Mouse (Mus musculus) forebrain, embryonic 12.5 days (tissue): Measurements from ENCODE around the gene Gipc3. TPM values are rescaled to one million over a fixed set of nuclear protein-coding genes. Genes with fewer than 3 reads are reported as not detected.

ENCODE experiments used
- ATAC-seq: fragments of 200-750 bp; cut with Nextera tagmentation; 2 replicates; pipeline ENCODE4 v1.8.0; 2017; ENCODE audit warnings: moderate TSS enrichment; ENCODE audit not compliant: low FRiP score
- H3K27ac ChIP-seq: fragments of 300-500 bp; sonication (generic); 2 replicates; pipeline ENCODE4 v1.5.1; 2016; ENCODE audit warnings: mild to moderate bottlenecking
- H3K27me3 ChIP-seq: fragments of 300-500 bp; sonication (generic); 2 replicates; pipeline ENCODE4 v1.6.1; 2016; ENCODE audit warnings: mild to moderate bottlenecking
- H3K36me3 ChIP-seq: fragments of 300-500 bp; sonication (generic); replicated peaks from 2 replicates; pipeline ENCODE4 v1.6.1; 2016; ENCODE audit warnings: mild to moderate bottlenecking
- H3K4me1 ChIP-seq: fragments of 300-500 bp; sonication (generic); 2 replicates; pipeline ENCODE4 v1.6.1; 2016
- H3K4me2 ChIP-seq: fragments of 300-500 bp; sonication (generic); 2 replicates; pipeline ENCODE4 v1.6.1; 2016; ENCODE audit warnings: mild to moderate bottlenecking, moderate library complexity
- H3K4me3 ChIP-seq: fragments of 300-500 bp; sonication (generic); replicated peaks from 2 replicates; pipeline ENCODE4 v1.5.1; 2016; ENCODE audit warnings: mild to moderate bottlenecking
- H3K9ac ChIP-seq: fragments of 300-500 bp; sonication (generic); 2 replicates; pipeline ENCODE4 v1.6.1; 2016; ENCODE audit warnings: mild to moderate bottlenecking
- H3K9me3 ChIP-seq: fragments of 300-500 bp; sonication (generic); 2 replicates; pipeline ENCODE4 v1.6.1; 2016
- WGBS: fragments of 180-500 bp; shearing (Covaris S2); methylation state at CpG from one replicate; pipeline ENCODE4 v1.1.7; 2016; 5-methylcytosine and 5-hydroxymethylcytosine counted together
- polyA plus RNA-seq: library from polyadenylated mRNA; unstranded; fragments of >200 nt; fragmentation: Nextera tagmentation; extraction: Ambion mirVana; gene quantifications from 2 replicates; pipeline ENCODE4 v1.2.1, GENCODE M21; 2016

Gene Gipc3
- polyA plus RNA-seq, 1 experiment from 2014 or later, result not detected

DNA sequence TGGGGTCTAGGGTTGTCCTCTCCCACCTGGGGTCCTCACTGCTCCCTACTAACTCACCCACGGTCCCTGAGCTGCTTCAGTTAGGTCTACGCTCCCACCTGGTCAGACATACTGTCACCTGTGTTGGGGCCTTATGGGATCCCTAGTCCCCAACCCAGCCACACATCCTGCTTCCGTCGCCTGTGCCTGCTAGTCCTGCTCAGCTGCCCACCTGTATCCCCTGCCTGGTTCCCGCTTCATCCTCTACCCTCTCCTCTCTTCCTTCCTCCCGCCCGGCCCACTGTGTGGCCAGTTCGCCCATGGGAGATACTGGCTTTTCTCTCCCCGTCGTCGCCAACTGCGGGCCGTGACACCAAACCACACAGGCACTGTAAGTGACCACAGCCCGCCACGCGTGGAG lies 27.5 kb downstream of the Gipc3 start:
- Histone ChIP-seq H3K4me2 (no peak overlapping the region), H3K4me3 (no peak overlapping the region), H3K9me3 (no peaks in the 10 kb centered on the region), H3K4me1 (peaks cover 26% of the 10 kb centered on the region), H3K36me3 (peaks cover 64% of the 10 kb centered on the region), H3K27me3 (peaks cover 6% of the 10 kb centered on the region; the same call in 1 of the 2 replicates), H3K9ac (no peak overlapping the region), H3K27ac (no peak overlapping the region)
- ATAC-seq, result no peak
- 93% methylated on average over 16 of the region's 16 CpGs for WGBS

- Histone ChIP-seq H3K4me3 (no peak overlapping the region), H3K27ac (no peak overlapping the region), H3K4me1 (peaks cover 18% of the 10 kb centered on the region), H3K36me3 (peaks cover 78% of the 10 kb centered on the region), H3K9me3 (no peaks in the 10 kb centered on the region), H3K9ac (no peak overlapping the region), H3K4me2 (no peak overlapping the region), H3K27me3 (peaks cover 6% of the 10 kb centered on the region; the same call in 1 of the 2 replicates)
- no peak for ATAC-seq
- WGBS, result 79% methylated on average over 7 of the region's 7 CpGs
Measured at GRCm38 (mm10) chr10:81314201-81314600, 28.9 kb downstream of the Gipc3 start.

DNA sequence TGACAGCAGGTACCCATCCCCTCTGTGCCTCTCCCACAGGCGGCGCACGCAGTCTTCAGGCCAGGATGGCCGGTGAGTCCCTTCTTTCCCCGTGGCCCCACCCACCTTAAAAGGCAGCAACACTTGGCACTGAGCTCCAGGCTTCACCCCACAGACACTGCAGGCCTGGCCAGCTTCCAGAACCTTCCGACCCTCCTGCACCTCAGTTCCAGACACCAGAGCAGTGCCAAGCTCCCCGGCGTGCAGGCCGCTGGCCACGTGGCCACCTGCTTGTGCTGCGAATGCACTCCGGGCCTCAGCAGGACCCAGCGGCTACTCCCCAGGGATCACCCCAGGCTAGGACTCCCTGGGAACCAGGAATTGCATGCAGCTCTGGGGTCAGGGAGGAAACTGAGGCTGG lies 29.5 kb downstream of the Gipc3 start:
- peaks cover 14% of the 10 kb centered on the region for H3K4me1 ChIP-seq
- H3K27ac ChIP-seq, result no peak overlapping the region
- no peak for ATAC-seq
- H3K9ac ChIP-seq, result no peak overlapping the region
- peaks cover 84% of the 10 kb centered on the region for H3K36me3 ChIP-seq
- H3K4me3 ChIP-seq, result no peak overlapping the region
- 92% methylated on average over 13 of the region's 13 CpGs for WGBS
- peaks cover 6% of the 10 kb centered on the region; the same call in 1 of the 2 replicates for H3K27me3 ChIP-seq
- H3K4me2 ChIP-seq, result no peak overlapping the region
- H3K9me3 ChIP-seq, result no peaks in the 10 kb centered on the region

DNA sequence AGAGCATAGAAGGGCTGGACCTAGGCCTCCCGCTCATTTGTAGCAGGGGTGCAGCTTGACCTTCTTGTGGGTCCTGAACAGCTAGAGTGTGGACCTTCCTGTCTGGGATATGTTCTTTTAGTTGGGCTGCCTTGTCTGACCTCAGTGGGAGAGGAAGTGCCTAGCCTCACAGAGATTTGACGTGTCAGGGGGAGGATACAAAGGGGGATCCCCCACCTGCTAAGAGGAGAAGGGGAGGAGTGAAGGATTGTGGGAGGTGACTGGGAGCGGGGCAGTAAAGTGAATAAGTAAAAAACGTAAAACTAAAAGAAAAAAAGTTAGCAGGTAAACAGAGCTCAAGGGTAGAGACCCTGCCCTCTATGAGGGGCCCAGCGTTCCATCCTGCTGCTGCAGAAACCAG lies 33.5 kb downstream of the Gipc3 start:
- H3K4me2 ChIP-seq, result no peak overlapping the region
- ATAC-seq, result no peak
- no peak overlapping the region for H3K9ac ChIP-seq
- no peak overlapping the region for H3K27ac ChIP-seq
- H3K4me1 ChIP-seq, result peaks cover 2% of the 10 kb centered on the region; the same call in 1 of the 2 replicates
- no peaks in the 10 kb centered on the region for H3K27me3 ChIP-seq
- no peaks in the 10 kb centered on the region for H3K9me3 ChIP-seq
- peaks cover 93% of the 10 kb centered on the region for H3K36me3 ChIP-seq
- 91% methylated on average over 5 of the region's 5 CpGs for WGBS
- H3K4me3 ChIP-seq, result no peak overlapping the region

DNA sequence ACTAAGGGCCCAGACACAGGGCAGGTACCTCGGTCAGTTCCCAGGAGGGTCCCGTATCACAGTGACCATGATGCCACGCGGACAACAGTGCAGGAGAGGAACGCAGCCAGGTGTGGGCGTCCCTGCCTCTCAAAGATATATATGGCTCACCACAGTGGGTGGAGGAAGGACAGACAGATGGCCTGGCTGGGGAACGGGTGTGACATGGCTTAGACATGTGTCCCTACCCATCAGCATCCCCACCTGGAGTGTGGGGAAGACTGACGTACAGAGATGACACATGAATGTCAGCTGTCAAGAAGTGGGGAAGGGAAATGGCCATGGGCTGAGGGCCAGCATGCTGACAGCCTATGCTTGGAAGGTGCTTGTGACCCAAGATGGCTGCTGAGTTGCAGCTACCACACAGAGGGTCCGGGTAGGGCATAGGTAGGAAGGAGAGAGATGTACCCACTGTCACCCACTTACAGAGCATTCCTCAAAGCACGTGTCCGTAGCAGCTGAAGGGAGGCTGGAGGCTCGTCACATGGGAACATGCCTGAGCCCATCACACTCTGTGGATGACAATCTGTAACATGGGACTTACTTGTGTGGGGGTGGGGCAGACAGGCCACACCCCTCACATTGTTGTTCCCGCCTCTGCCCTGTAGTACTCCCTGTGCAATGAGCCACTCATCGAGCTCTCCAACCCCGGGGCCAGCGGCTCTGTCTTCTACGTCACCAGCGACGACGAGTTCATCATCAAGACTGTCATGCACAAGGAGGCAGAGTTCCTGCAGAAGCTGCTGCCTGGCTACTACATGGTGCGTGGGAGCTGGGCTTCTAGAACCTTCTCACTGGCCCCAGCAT lies 36.0 kb downstream of the Gipc3 start:
- no peak overlapping the region for H3K4me3 ChIP-seq
- no peak overlapping the region for H3K4me2 ChIP-seq
- no peak overlapping the region for H3K9ac ChIP-seq
- H3K27me3 ChIP-seq, result no peaks in the 10 kb centered on the region
- peaks cover 68% of the 10 kb centered on the region for H3K36me3 ChIP-seq
- WGBS, result 92% methylated on average over 21 of the region's 21 CpGs
- H3K9me3 ChIP-seq, result no peaks in the 10 kb centered on the region
- ATAC-seq, result no peak
- H3K4me1 ChIP-seq, result peaks cover 20% of the 10 kb centered on the region
- H3K27ac ChIP-seq, result no peak overlapping the region

- no peaks in the 10 kb centered on the region for H3K27me3 ChIP-seq
- no peak overlapping the region for H3K27ac ChIP-seq
- peaks cover 60% of the 10 kb centered on the region for H3K36me3 ChIP-seq
- 92% methylated on average over 12 of the region's 12 CpGs for WGBS
- H3K9ac ChIP-seq, result no peak overlapping the region
- H3K4me1 ChIP-seq, result peaks cover 23% of the 10 kb centered on the region
- no peak overlapping the region for H3K4me3 ChIP-seq
- ATAC-seq, result no peak
- H3K9me3 ChIP-seq, result no peaks in the 10 kb centered on the region
- H3K4me2 ChIP-seq, result no peak overlapping the region
Measured at GRCm38 (mm10) chr10:81306173-81306668, 36.8 kb downstream of the Gipc3 start.

- H3K27ac ChIP-seq, result no peak overlapping the region
Measured at GRCm38 (mm10) chr10:81305663-81306062, 37.4 kb downstream of the Gipc3 start.

GRCm38 (mm10) chr10:81304597-81305238 lies 38.3 kb downstream of the Gipc3 start:
- Histone ChIP-seq H3K36me3 (peaks cover 45% of the 10 kb centered on the region), H3K9ac (no peak overlapping the region), H3K4me1 (peaks cover 30% of the 10 kb centered on the region), H3K27ac (no peak overlapping the region), H3K4me3 (no peak overlapping the region), H3K9me3 (no peaks in the 10 kb centered on the region), H3K27me3 (no peaks in the 10 kb centered on the region), H3K4me2 (no peak overlapping the region)
- 27% methylated on average over 6 of the region's 9 CpGs for WGBS
- no peak for ATAC-seq

More at GRCm38 (mm10) chr10:81305663-81306062, 37.4 kb downstream of the Gipc3 start:
- no peak overlapping the region for H3K4me3 ChIP-seq
- peaks cover 23% of the 10 kb centered on the region for H3K4me1 ChIP-seq
- H3K27me3 ChIP-seq, result no peaks in the 10 kb centered on the region
- H3K36me3 ChIP-seq, result peaks cover 54% of the 10 kb centered on the region
- 91% methylated on average over 14 of the region's 14 CpGs for WGBS
- no peaks in the 10 kb centered on the region for H3K9me3 ChIP-seq
- no peak for ATAC-seq
- H3K9ac ChIP-seq, result no peak overlapping the region
- H3K4me2 ChIP-seq, result no peak overlapping the region

GRCm38 (mm10) chr10:81303761-81304160 lies 39.3 kb downstream of the Gipc3 start:
- 86% methylated on average over 7 of the region's 7 CpGs for WGBS
- Histone ChIP-seq H3K9me3 (no peaks in the 10 kb centered on the region), H3K4me1 (peaks cover 33% of the 10 kb centered on the region), H3K4me2 (no peak overlapping the region), H3K4me3 (no peak overlapping the region), H3K36me3 (peaks cover 35% of the 10 kb centered on the region), H3K27ac (no peak overlapping the region), H3K9ac (no peak overlapping the region), H3K27me3 (no peaks in the 10 kb centered on the region)
- no peak for ATAC-seq

GRCm38 (mm10) chr10:81303258-81303657 lies 39.8 kb downstream of the Gipc3 start:
- WGBS, result 82% methylated on average over 10 of the region's 10 CpGs
- Histone ChIP-seq H3K27ac (peak overlapping the region; percentile 46; the same call in 1 of the 2 replicates), H3K36me3 (peaks cover 30% of the 10 kb centered on the region), H3K9ac (no peak overlapping the region), H3K27me3 (no peaks in the 10 kb centered on the region), H3K4me3 (no peak overlapping the region), H3K4me1 (peaks cover 33% of the 10 kb centered on the region), H3K9me3 (no peaks in the 10 kb centered on the region), H3K4me2 (peak overlapping the region; percentile 9; the same call in 1 of the 2 replicates)
- ATAC-seq, result no peak

- no peak for ATAC-seq
- peaks cover 26% of the 10 kb centered on the region for H3K36me3 ChIP-seq
- no peaks in the 10 kb centered on the region for H3K27me3 ChIP-seq
- peak overlapping the region; percentile 9; the same call in 1 of the 2 replicates for H3K4me2 ChIP-seq
- no peaks in the 10 kb centered on the region for H3K9me3 ChIP-seq
- 73% methylated on average over 14 of the region's 14 CpGs for whole genome bisulfite sequencing
- peaks cover 33% of the 10 kb centered on the region for H3K4me1 ChIP-seq
- no peak overlapping the region for H3K27ac ChIP-seq
- no peak overlapping the region for H3K4me3 ChIP-seq
- H3K9ac ChIP-seq, result 0 out of 2 replicates have a peak overlapping the region, but pooled peaks have one; percentile 5
Measured at GRCm38 (mm10) chr10:81302781-81303218, 40.3 kb downstream of the Gipc3 start.

DNA sequence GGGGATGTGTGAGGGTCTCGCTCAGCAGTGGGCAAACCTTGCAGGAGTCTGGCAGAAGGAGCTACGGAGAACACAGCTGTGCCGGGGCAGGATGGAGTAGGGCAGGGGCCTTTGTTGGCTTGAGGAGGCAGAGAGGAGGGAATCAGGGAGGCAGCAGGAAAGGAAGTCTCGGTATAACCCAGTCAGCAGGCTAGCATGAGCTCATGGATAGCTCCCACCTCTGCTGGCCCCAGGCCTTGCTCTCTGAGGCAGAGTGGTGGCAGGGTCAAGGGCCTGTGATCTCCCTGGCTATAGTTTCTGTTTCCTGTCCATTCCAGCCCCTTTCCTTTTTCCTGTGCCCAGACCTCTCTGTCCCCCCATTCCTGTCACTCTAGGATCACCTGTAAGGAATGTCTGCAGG lies 40.8 kb downstream of the Gipc3 start:
- no peak overlapping the region for H3K9ac ChIP-seq
- 73% methylated on average over 4 of the region's 4 CpGs for WGBS
- H3K27ac ChIP-seq, result peak overlapping the region; percentile 32; the same call in 1 of the 2 replicates
- H3K36me3 ChIP-seq, result peaks cover 21% of the 10 kb centered on the region
- H3K4me3 ChIP-seq, result no peak overlapping the region
- H3K27me3 ChIP-seq, result no peaks in the 10 kb centered on the region
- no peak for ATAC-seq
- no peak overlapping the region for H3K4me2 ChIP-seq
- peaks cover 33% of the 10 kb centered on the region for H3K4me1 ChIP-seq
- no peaks in the 10 kb centered on the region for H3K9me3 ChIP-seq
